Mouse (Mus musculus): ENCODE results near the gene Tmem107. TPM values are rescaled to one million over a fixed set of nuclear protein-coding genes. Genes with fewer than 3 reads are reported as not detected.
A peak's percentile ranks its signal among the peaks of the same experiment; 100 is the strongest.

The Tmem107 gene
- total and polyA plus RNA-seq, 3 experiments: 17.2 to 70.8 (median 38.2) TPM

DNA sequence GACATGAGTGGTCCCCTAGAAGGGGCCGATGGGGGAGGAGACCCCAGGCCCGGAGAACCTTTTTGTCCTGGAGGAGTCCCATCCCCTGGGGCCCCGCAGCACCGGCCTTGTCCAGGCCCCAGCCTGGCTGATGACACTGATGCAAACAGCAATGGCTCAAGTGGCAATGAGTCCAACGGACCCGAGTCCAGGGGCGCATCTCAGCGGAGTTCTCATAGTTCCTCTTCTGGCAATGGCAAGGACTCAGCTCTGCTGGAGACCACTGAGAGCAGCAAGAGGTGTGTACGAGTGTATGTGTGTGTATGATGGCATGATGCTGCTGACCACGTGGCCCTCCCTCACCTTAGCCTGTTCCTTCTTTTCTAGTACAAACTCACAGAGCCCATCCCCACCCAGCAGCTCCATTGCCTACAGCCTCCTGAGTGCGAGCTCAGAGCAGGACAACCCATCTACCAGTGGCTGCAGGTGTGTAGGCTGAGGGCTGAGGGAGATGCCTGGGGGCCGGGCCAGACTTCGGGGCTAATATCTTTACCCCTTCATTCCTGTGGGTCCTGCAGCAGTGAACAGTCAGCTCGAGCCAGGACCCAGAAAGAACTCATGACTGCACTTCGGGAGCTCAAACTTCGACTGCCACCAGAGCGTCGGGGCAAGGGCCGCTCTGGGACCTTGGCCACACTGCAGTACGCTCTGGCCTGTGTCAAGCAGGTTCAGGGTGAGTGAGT lies 30.2 kb downstream of the Tmem107 start:
- peaks cover 61% of the 10 kb centered on the region for H3K36me3 ChIP-seq (replicated peaks)
- H3K9me3 ChIP-seq (replicated peaks): no peaks in the 10 kb centered on the region
- no peak for ATAC-seq (ENCODE audit: extremely low read depth, insufficient number of reproducible peaks, low FRiP score, poor library complexity, severe bottlenecking)
- peaks cover 60% of the 10 kb centered on the region for H3K4me1 ChIP-seq (ENCODE audit: insufficient read depth, low read depth, low read length)
- peak overlapping the region; percentile 73; the same call in 1 of the 2 replicates for H3K4me3 ChIP-seq (ENCODE audit: low read depth, low read length)
- no peak for DNase-seq (ENCODE audit: low spot score)
- no peaks in the 10 kb centered on the region for H3K27me3 ChIP-seq (ENCODE audit: insufficient read depth, low read length)
- TF ChIP-seq POLR2AphosphoS5 (IDR thresholded peaks at IDR 0.05; ENCODE audit: insufficient replicate concordance, low read depth, low read length) (no peak), TAL1 (conservative IDR thresholded peaks at IDR 0.05; ENCODE audit: low read depth, low read length) (no peak), GATA1 (IDR thresholded peaks at IDR 0.05; ENCODE audit: borderline replicate concordance, low read length) (no peak), CTCF (IDR thresholded peaks at IDR 0.05; ENCODE audit: low read depth, low read length) (no peak), GATA2 (IDR thresholded peaks at IDR 0.05; ENCODE audit: borderline replicate concordance, low read depth, low read length) (no peak)

DNA sequence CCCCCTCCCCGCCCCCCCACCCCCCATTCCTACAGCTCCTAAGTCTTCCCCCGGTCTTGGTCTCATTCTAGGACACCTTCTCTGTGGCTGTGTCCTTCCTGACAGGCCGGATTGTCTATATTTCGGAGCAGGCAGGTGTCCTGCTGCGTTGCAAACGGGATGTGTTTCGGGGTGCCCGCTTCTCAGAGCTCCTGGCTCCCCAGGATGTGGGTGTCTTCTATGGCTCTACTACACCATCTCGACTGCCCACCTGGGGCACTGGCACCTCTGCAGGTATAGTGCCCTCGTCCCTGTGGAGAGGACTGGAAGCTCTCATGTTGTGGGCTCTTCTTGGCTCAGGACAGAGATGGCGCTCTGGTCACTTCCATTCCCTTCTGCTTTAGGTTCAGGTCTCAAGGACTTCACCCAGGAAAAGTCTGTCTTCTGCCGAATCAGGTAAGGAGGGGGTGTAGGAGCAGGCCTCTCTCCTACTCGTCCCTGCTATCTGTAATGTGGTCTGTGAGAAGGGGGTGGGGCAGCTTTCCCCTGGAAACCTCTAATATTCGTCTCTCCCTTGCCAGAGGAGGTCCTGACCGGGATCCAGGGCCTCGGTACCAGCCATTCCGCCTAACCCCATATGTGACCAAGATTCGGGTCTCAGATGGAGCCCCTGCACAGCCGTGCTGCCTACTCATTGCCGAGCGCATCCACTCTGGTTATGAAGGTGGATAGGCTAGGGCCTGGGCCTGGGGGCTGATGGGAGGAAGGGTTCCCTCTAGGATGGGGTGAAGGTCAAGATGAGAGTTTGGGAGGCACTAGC lies 31.2 kb downstream of the Tmem107 start:
- H3K36me3 ChIP-seq (replicated peaks): peaks cover 71% of the 10 kb centered on the region
- H3K9me3 ChIP-seq (replicated peaks): no peaks in the 10 kb centered on the region
- no peak for ATAC-seq (ENCODE audit: extremely low read depth, insufficient number of reproducible peaks, low FRiP score, poor library complexity, severe bottlenecking)
- DNase-seq (ENCODE audit: low spot score): no peak
- H3K27me3 ChIP-seq (ENCODE audit: insufficient read depth, low read length): no peaks in the 10 kb centered on the region
- H3K4me1 ChIP-seq (ENCODE audit: insufficient read depth, low read depth, low read length): peaks cover 50% of the 10 kb centered on the region
- no peak for TF ChIP-seq TAL1 (conservative IDR thresholded peaks at IDR 0.05; ENCODE audit: low read depth, low read length)
- TF ChIP-seq GATA2 (IDR thresholded peaks at IDR 0.05; ENCODE audit: borderline replicate concordance, low read depth, low read length): no peak
- no peak for TF ChIP-seq POLR2AphosphoS5 (IDR thresholded peaks at IDR 0.05; ENCODE audit: insufficient replicate concordance, low read depth, low read length)
- no peak for TF ChIP-seq CTCF (IDR thresholded peaks at IDR 0.05; ENCODE audit: low read depth, low read length)
- TF ChIP-seq GATA1 (IDR thresholded peaks at IDR 0.05; ENCODE audit: borderline replicate concordance, low read length): no peak
- H3K4me3 ChIP-seq (ENCODE audit: low read depth, low read length): no peak overlapping the region

DNA sequence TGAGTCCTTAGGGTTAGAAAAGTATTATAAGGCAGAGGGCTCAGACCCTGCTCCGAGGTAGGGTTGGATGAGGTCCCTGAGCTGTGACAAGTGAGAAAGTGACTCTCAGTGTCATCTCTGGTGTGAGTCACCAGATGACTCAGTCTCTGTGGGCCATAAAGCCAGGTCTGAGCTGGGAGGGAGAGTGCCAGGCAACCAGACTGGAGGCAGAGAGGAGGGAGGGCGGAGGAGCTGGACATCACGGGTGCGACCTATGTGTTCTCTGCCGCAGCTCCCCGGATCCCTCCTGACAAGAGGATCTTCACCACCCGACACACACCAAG lies 31.8 kb downstream of the Tmem107 start:
- no peaks in the 10 kb centered on the region for H3K27me3 ChIP-seq (ENCODE audit: insufficient read depth, low read length)
- TF ChIP-seq GATA2 (IDR thresholded peaks at IDR 0.05; ENCODE audit: borderline replicate concordance, low read depth, low read length) (no peak), TAL1 (conservative IDR thresholded peaks at IDR 0.05; ENCODE audit: low read depth, low read length) (no peak), CTCF (IDR thresholded peaks at IDR 0.05; ENCODE audit: low read depth, low read length) (no peak), GATA1 (IDR thresholded peaks at IDR 0.05; ENCODE audit: borderline replicate concordance, low read length) (no peak), POLR2AphosphoS5 (IDR thresholded peaks at IDR 0.05; ENCODE audit: insufficient replicate concordance, low read depth, low read length) (no peak)
- H3K4me3 ChIP-seq (ENCODE audit: low read depth, low read length): no peak overlapping the region
- H3K9me3 ChIP-seq (replicated peaks): no peaks in the 10 kb centered on the region
- DNase-seq (ENCODE audit: low spot score) (no peak), ATAC-seq (ENCODE audit: extremely low read depth, insufficient number of reproducible peaks, low FRiP score, poor library complexity, severe bottlenecking) (no peak)
- H3K36me3 ChIP-seq (replicated peaks): peaks cover 77% of the 10 kb centered on the region
- H3K4me1 ChIP-seq (ENCODE audit: insufficient read depth, low read depth, low read length): peaks cover 44% of the 10 kb centered on the region

DNA sequence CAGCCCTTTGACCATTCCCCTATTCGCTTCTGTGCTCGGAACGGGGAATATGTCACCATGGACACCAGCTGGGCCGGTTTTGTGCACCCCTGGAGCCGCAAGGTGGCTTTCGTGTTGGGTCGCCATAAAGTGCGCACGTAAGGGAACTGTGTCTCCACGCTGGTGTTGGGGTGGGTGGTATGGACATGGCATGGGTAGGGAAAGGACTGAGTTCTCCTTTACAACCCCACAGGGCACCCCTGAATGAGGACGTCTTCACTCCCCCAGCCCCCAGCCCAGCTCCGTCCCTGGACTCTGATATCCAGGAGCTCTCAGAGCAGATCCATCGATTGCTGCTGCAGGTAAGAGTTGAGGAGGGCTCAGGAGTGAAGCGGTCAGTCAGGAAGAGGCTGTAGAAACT lies 32.5 kb downstream of the Tmem107 start:
- Histone ChIP-seq H3K27me3 (ENCODE audit: insufficient read depth, low read length) (no peaks in the 10 kb centered on the region), H3K9me3 (replicated peaks) (no peaks in the 10 kb centered on the region), H3K4me1 (ENCODE audit: insufficient read depth, low read depth, low read length) (peaks cover 37% of the 10 kb centered on the region), H3K36me3 (replicated peaks) (peaks cover 83% of the 10 kb centered on the region), H3K4me3 (ENCODE audit: low read depth, low read length) (no peak overlapping the region)
- ATAC-seq (ENCODE audit: extremely low read depth, insufficient number of reproducible peaks, low FRiP score, poor library complexity, severe bottlenecking) (no peak), DNase-seq (ENCODE audit: low spot score) (no peak)
- no peak for TF ChIP-seq TAL1 (conservative IDR thresholded peaks at IDR 0.05; ENCODE audit: low read depth, low read length)
- TF ChIP-seq GATA2 (IDR thresholded peaks at IDR 0.05; ENCODE audit: borderline replicate concordance, low read depth, low read length): no peak
- no peak for TF ChIP-seq CTCF (IDR thresholded peaks at IDR 0.05; ENCODE audit: low read depth, low read length)
- TF ChIP-seq GATA1 (IDR thresholded peaks at IDR 0.05; ENCODE audit: borderline replicate concordance, low read length): no peak
- no peak for TF ChIP-seq POLR2AphosphoS5 (IDR thresholded peaks at IDR 0.05; ENCODE audit: insufficient replicate concordance, low read depth, low read length)

GRCm38 (mm10) chr11:69103531-69104435 lies 33.2 kb downstream of the Tmem107 start:
- Histone ChIP-seq H3K36me3 (replicated peaks) (peaks cover 88% of the 10 kb centered on the region), H3K4me3 (ENCODE audit: low read depth, low read length) (no peak overlapping the region), H3K27me3 (ENCODE audit: insufficient read depth, low read length) (no peaks in the 10 kb centered on the region), H3K4me1 (ENCODE audit: insufficient read depth, low read depth, low read length) (peaks cover 32% of the 10 kb centered on the region), H3K9me3 (replicated peaks) (no peaks in the 10 kb centered on the region)
- no peak for ATAC-seq (ENCODE audit: extremely low read depth, insufficient number of reproducible peaks, low FRiP score, poor library complexity, severe bottlenecking)
- no peak for DNase-seq (ENCODE audit: low spot score)
- no peak for TF ChIP-seq TAL1 (conservative IDR thresholded peaks at IDR 0.05; ENCODE audit: low read depth, low read length)
- no peak for TF ChIP-seq GATA2 (IDR thresholded peaks at IDR 0.05; ENCODE audit: borderline replicate concordance, low read depth, low read length)
- TF ChIP-seq GATA1 (IDR thresholded peaks at IDR 0.05; ENCODE audit: borderline replicate concordance, low read length): no peak
- TF ChIP-seq CTCF (IDR thresholded peaks at IDR 0.05; ENCODE audit: low read depth, low read length): no peak
- no peak for TF ChIP-seq POLR2AphosphoS5 (IDR thresholded peaks at IDR 0.05; ENCODE audit: insufficient replicate concordance, low read depth, low read length)
